Mouse (Mus musculus) forebrain, postnatal 0 days (tissue): Measurements from ENCODE around the gene Csnk1e. TPM values are rescaled to one million over a fixed set of nuclear protein-coding genes. Genes with fewer than 3 reads are reported as not detected.

ENCODE experiments used
- ATAC-seq: fragments of 200-750 bp; cut with Nextera tagmentation; 2 replicates; pipeline ENCODE4 v1.8.0; 2017; ENCODE audit warnings: mild to moderate bottlenecking, moderate library complexity
- DNase-seq: peaks from one replicate; pipeline ENCODE4 v3.0.0-alpha.2; 2015
- H3K27ac ChIP-seq: fragments of 300-500 bp; sonication (generic); 2 replicates; pipeline ENCODE4 v1.5.1; 2014; ENCODE audit warnings: low read depth, mild to moderate bottlenecking, antibody characterized with exemption, low read length, moderate library complexity, mixed read lengths
- H3K27me3 ChIP-seq: fragments of 300-500 bp; sonication (generic); 2 replicates; pipeline ENCODE4 v1.6.1; 2014; ENCODE audit warnings: mild to moderate bottlenecking, low read length, mixed read lengths; ENCODE audit not compliant: insufficient read depth
- H3K36me3 ChIP-seq: fragments of 300-500 bp; sonication (generic); 2 replicates; pipeline ENCODE4 v1.6.1; 2014; ENCODE audit warnings: mild to moderate bottlenecking, moderate library complexity; ENCODE audit not compliant: insufficient read depth
- H3K4me1 ChIP-seq: fragments of 300-500 bp; sonication (generic); 2 replicates; pipeline ENCODE4 v1.6.1; 2014; ENCODE audit warnings: antibody characterized with exemption; ENCODE audit not compliant: insufficient read depth
- H3K4me2 ChIP-seq: fragments of 300-500 bp; sonication (generic); 2 replicates; pipeline ENCODE4 v1.6.1; 2014; ENCODE audit warnings: low read depth, mild to moderate bottlenecking, moderate library complexity
- H3K4me3 ChIP-seq: fragments of 300-500 bp; sonication (generic); 2 replicates; pipeline ENCODE4 v1.5.1; 2014; ENCODE audit warnings: low read depth, low read length, mixed read lengths
- H3K9ac ChIP-seq: fragments of 300-500 bp; sonication (generic); 2 replicates; pipeline ENCODE4 v1.6.1; 2014; ENCODE audit warnings: mild to moderate bottlenecking
- H3K9me3 ChIP-seq: fragments of 300-500 bp; sonication (generic); 2 replicates; pipeline ENCODE4 v1.6.1; 2016; ENCODE audit warnings: low read length
- CTCF ChIP-seq: sonication (generic); IDR thresholded peaks from 2 replicates; pipeline ENCODE4 v1.5.1; 2016; ENCODE audit warnings: antibody characterized with exemption, control low read depth, low read depth
- WGBS: fragments of 180-500 bp; shearing (Covaris S2); extraction: QIAGEN DNeasy Blood & Tissue Kit; methylation state at CpG from one replicate; pipeline ENCODE4 v1.1.7; 2014; 5-methylcytosine and 5-hydroxymethylcytosine counted together
- polyA plus RNA-seq: library from polyadenylated mRNA; unstranded; fragments of >200 nt; fragmentation: Nextera tagmentation; extraction: Ambion mirVana; gene quantifications from 2 replicates; pipeline ENCODE4 v1.2.1, GENCODE M21; 2015
- total RNA-seq: library from RNA; depleted of rRNA; stranded (reverse); fragments of >200 nt; gene quantifications from 2 replicates; pipeline ENCODE4 v1.2.3, GENCODE M21; 2014

Gene Csnk1e
- total and polyA plus RNA-seq, 2 experiments from 2014 or later: 248 to 490 TPM

GRCm38 (mm10) chr15:79431925-79432324 is 23.4 kb downstream of the Csnk1e start:
- no peak for DNase-seq
- TF ChIP-seq CTCF: no peak
- H3K36me3 ChIP-seq: peaks cover 81% of the 10 kb centered on the region
- H3K4me1 ChIP-seq: peaks cover 6% of the 10 kb centered on the region; the same call in 1 of the 2 replicates
- no peaks in the 10 kb centered on the region for H3K9me3 ChIP-seq
- no peak overlapping the region for H3K27ac ChIP-seq
- H3K9ac ChIP-seq: no peak overlapping the region
- no peak overlapping the region for H3K4me2 ChIP-seq
- H3K4me3 ChIP-seq: no peak overlapping the region
- WGBS: 89% methylated on average over 7 of the region's 7 CpGs
- ATAC-seq: no peak
- H3K27me3 ChIP-seq: no peaks in the 10 kb centered on the region

- Histone ChIP-seq H3K9me3 (no peaks in the 10 kb centered on the region), H3K36me3 (peaks cover 83% of the 10 kb centered on the region), H3K27me3 (no peaks in the 10 kb centered on the region), H3K9ac (no peak overlapping the region), H3K4me2 (no peak overlapping the region), H3K4me3 (no peak overlapping the region), H3K4me1 (no peaks in the 10 kb centered on the region), H3K27ac (no peak overlapping the region)
- DNase-seq (no peak), ATAC-seq (no peak)
- no peak for TF ChIP-seq CTCF
- WGBS: 80% methylated on average over 10 of the region's 10 CpGs
These were observed 24.8 kb downstream of the Csnk1e start for GRCm38 (mm10) chr15:79430461-79431000.

- Histone ChIP-seq H3K27me3 (no peaks in the 10 kb centered on the region), H3K9ac (no peak overlapping the region), H3K4me3 (no peak overlapping the region), H3K27ac (no peak overlapping the region), H3K9me3 (no peaks in the 10 kb centered on the region), H3K4me1 (no peaks in the 10 kb centered on the region), H3K36me3 (peaks cover 88% of the 10 kb centered on the region), H3K4me2 (no peak overlapping the region)
- 87% methylated on average over 8 of the region's 9 CpGs for WGBS
- no peak for DNase-seq
- ATAC-seq: no peak
- TF ChIP-seq CTCF: no peak
These were observed 25.4 kb downstream of the Csnk1e start for GRCm38 (mm10) chr15:79429994-79430393.

GRCm38 (mm10) chr15:79429527-79429926 is 25.8 kb downstream of the Csnk1e start:
- H3K4me2 ChIP-seq: no peak overlapping the region
- DNase-seq (no peak), ATAC-seq (no peak)
- no peak for TF ChIP-seq CTCF
- no peak overlapping the region for H3K27ac ChIP-seq
- H3K9ac ChIP-seq: no peak overlapping the region
- H3K36me3 ChIP-seq: peaks cover 89% of the 10 kb centered on the region
- WGBS: 89% methylated on average over 12 of the region's 12 CpGs
- H3K4me1 ChIP-seq: no peaks in the 10 kb centered on the region
- no peaks in the 10 kb centered on the region for H3K27me3 ChIP-seq
- H3K4me3 ChIP-seq: no peak overlapping the region
- no peaks in the 10 kb centered on the region for H3K9me3 ChIP-seq

- no peaks in the 10 kb centered on the region for H3K27me3 ChIP-seq
- H3K9ac ChIP-seq: no peak overlapping the region
- peaks cover 91% of the 10 kb centered on the region for H3K36me3 ChIP-seq
- TF ChIP-seq CTCF: no peak
- ATAC-seq (no peak), DNase-seq (no peak)
- H3K4me3 ChIP-seq: no peak overlapping the region
- no peak overlapping the region for H3K27ac ChIP-seq
- H3K4me2 ChIP-seq: no peak overlapping the region
- no peaks in the 10 kb centered on the region for H3K4me1 ChIP-seq
- 81% methylated on average over 4 of the region's 4 CpGs for WGBS
- no peaks in the 10 kb centered on the region for H3K9me3 ChIP-seq
These were observed 26.8 kb downstream of the Csnk1e start for GRCm38 (mm10) chr15:79428616-79429015.

GRCm38 (mm10) chr15:79427516-79427915 is 27.9 kb downstream of the Csnk1e start:
- ATAC-seq (no peak), DNase-seq (no peak)
- no peak overlapping the region for H3K9ac ChIP-seq
- H3K4me3 ChIP-seq: no peak overlapping the region
- no peak for TF ChIP-seq CTCF
- no peaks in the 10 kb centered on the region for H3K4me1 ChIP-seq
- H3K4me2 ChIP-seq: no peak overlapping the region
- no peak overlapping the region for H3K27ac ChIP-seq
- peaks cover 95% of the 10 kb centered on the region for H3K36me3 ChIP-seq
- 81% methylated on average over 6 of the region's 6 CpGs for WGBS
- no peaks in the 10 kb centered on the region for H3K27me3 ChIP-seq
- no peaks in the 10 kb centered on the region for H3K9me3 ChIP-seq

- no peaks in the 10 kb centered on the region for H3K4me1 ChIP-seq
- H3K4me2 ChIP-seq: no peak overlapping the region
- no peak for ATAC-seq
- no peaks in the 10 kb centered on the region for H3K9me3 ChIP-seq
- H3K36me3 ChIP-seq: peaks cover 96% of the 10 kb centered on the region
- H3K9ac ChIP-seq: no peak overlapping the region
- DNase-seq: no peak
- H3K4me3 ChIP-seq: no peak overlapping the region
- H3K27ac ChIP-seq: no peak overlapping the region
- WGBS: 84% methylated on average over 11 of the region's 11 CpGs
- TF ChIP-seq CTCF: no peak
- no peaks in the 10 kb centered on the region for H3K27me3 ChIP-seq
These were observed 29.9 kb downstream of the Csnk1e start for GRCm38 (mm10) chr15:79425516-79425915.
